Mouse (Mus musculus): ENCODE data around the gene Prr15.

DNA sequence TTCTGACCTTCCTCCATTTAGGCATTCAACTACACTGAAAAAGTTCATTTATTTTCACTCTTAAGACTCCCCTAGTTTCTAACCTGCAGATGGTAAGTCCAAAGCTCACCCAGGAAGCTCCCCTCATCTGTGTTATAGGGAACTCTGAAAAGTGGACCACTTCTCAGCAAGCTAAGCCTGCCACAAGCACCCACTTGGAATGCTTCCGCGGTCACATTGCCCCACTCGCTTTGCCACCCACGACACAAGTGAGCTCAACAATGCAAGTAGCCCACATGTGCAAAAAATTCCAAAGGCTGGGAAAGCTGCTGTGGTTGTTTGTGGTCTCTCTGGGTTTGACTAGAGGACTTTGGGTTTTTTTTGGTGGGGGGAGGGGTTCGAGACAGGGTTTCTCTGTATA is 15.5 kb downstream of the Prr15 start:
- TF ChIP-seq GATA1 (IDR thresholded peaks at IDR 0.05; ENCODE audit: low read length) = no peak
- no peak for TF ChIP-seq TAL1 (IDR thresholded peaks at IDR 0.05; ENCODE audit: low read length)
